Mouse (Mus musculus) cortical plate, adult 2 months (tissue): ENCODE measurements around the gene Shld1. TPM values are rescaled to one million over a fixed set of nuclear protein-coding genes. Genes with fewer than 3 reads are reported as not detected.

Source experiments
- H3K27ac ChIP-seq: fragments of 200-500 bp; 2 replicates; pipeline ENCODE4 v1.5.1; 2012; ENCODE audit warnings: low read length, control low read depth, inconsistent platforms; ENCODE audit not compliant: insufficient read depth
- H3K4me1 ChIP-seq: fragments of 200-500 bp; 2 replicates; pipeline ENCODE4 v1.6.1; 2011; ENCODE audit warnings: low read length; ENCODE audit not compliant: control insufficient read depth, insufficient read depth
- H3K4me3 ChIP-seq: fragments of 200-500 bp; 2 replicates; pipeline ENCODE4 v1.5.1; 2011; ENCODE audit warnings: mild to moderate bottlenecking, low read length, control low read depth; ENCODE audit not compliant: insufficient read depth
- CTCF ChIP-seq: fragments of 200-500 bp; IDR thresholded peaks from 2 replicates; pipeline ENCODE4 v1.5.1; 2011; ENCODE audit warnings: mild to moderate bottlenecking, control low read depth, low read length; ENCODE audit not compliant: insufficient read depth; ENCODE audit errors: extremely low read depth
- POLR2A ChIP-seq: fragments of 200-500 bp; IDR thresholded peaks from 2 replicates; pipeline ENCODE4 v1.6.1; 2011; ENCODE audit warnings: mild to moderate bottlenecking, low read length, control low read depth; ENCODE audit not compliant: insufficient read depth; ENCODE audit errors: extremely low read depth
- polyA plus RNA-seq: library from polyadenylated mRNA; depleted of rRNA; stranded (reverse); fragments of >200 nt; gene quantifications from 2 replicates; pipeline ENCODE4 v1.2.3, GENCODE M21; 2012

The Shld1 gene
- polyA plus RNA-seq, 1 experiment, result 21.7 TPM

DNA sequence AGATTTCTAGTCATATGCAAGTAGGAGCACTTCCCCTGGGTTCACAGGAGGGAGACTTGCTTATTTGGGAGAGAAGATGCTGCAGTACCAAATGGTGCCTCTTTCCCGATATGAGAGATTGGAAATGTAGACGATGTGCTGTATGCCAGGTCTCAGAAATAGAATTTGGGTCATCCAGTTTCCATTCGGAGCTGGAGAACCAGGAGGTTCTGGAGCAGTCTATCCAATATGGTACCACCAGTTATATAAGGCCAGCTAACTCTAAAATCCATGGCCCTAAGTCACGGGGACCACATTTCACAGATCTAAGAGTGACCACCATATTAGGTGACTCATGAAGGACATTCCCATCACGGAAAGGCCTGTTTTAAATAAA is 30.8 kb downstream of the Shld1 start:
- Histone ChIP-seq H3K4me1 (peaks cover 13% of the 10 kb centered on the region), H3K27ac (no peak overlapping the region), H3K4me3 (no peak overlapping the region)
- TF ChIP-seq CTCF, result no peak

DNA sequence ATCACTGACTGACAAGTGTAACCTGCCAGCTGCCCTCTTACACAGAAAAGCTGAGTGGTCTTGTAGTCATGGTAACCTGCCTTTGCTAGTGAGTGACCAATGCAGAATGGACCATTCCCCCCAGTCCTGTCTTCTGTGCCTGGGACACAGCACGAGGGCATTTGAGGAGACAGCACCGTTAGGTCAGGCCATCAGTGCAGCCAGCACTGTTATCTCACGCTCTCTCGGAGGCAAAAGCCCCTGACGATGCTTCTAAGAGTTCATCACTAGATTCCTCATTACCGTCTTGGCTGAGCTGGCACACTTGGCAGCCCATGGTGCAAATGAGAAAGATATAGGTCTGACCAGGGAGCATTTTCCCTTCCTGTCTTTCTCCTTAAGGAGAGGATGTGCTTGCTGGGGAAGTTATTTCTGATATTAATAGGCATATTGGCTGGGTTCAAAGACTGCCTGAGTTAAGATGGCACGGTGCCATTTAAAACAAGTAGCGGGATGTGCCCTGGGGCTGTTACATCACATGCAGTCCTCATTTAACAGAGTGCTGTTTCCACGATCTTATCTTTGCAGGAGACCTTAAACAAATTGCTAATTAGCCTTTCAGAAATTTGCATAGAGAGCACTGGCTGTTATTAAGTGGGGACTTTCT is 34.3 kb downstream of the Shld1 start:
- TF ChIP-seq CTCF (no peak), POLR2A (no peak)
- Histone ChIP-seq H3K4me3 (no peak overlapping the region), H3K4me1 (peaks cover 10% of the 10 kb centered on the region), H3K27ac (no peak overlapping the region)

DNA sequence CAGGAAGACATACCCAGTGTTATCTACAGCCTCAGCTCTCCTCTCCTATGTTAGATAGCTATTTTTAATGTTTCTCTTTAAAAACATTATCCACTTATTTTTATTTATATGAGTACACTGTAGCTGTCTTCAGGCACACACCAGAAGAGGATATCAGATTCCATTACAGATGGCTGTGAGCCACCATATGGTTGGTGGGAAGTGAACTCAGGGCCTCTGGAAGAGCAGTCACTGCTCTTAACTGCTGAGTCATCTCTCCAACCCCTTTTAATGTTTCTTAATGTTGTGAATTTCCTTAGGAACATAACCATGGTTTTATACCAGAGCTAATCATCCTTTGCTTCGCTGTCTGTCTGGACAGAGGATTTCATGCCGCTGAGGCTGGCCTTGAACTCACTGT is 35.1 kb downstream of the Shld1 start:
- H3K4me3 ChIP-seq, result no peak overlapping the region
- TF ChIP-seq CTCF, result no peak
- TF ChIP-seq POLR2A, result no peak
- no peak overlapping the region for H3K27ac ChIP-seq
- H3K4me1 ChIP-seq, result peaks cover 8% of the 10 kb centered on the region

DNA sequence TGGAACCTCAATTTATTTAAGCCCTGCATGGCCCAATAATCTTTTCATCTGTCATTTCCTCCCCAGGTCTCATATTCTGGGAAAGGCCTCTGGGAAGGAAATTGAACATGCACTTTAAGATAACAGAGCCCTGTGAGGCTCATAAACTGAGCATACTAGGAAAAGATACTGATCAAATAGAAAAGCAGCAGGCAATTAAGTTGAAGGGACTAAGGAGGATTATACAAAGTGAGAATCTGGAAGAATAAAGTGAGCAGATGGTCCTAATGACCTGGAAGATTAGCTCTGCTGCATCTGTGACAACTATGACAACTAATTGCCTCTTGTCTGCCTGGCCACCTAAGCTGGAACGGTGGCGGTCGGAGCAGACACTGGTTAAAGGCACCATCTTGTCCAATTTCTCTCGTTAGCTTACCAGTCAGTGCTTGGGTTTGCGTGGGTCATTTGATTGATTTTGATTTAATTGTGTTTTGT is 37.3 kb downstream of the Shld1 start:
- no peak overlapping the region for H3K4me3 ChIP-seq
- no peak overlapping the region for H3K27ac ChIP-seq
- peaks cover 6% of the 10 kb centered on the region for H3K4me1 ChIP-seq
- TF ChIP-seq POLR2A, result no peak
- no peak for TF ChIP-seq CTCF

DNA sequence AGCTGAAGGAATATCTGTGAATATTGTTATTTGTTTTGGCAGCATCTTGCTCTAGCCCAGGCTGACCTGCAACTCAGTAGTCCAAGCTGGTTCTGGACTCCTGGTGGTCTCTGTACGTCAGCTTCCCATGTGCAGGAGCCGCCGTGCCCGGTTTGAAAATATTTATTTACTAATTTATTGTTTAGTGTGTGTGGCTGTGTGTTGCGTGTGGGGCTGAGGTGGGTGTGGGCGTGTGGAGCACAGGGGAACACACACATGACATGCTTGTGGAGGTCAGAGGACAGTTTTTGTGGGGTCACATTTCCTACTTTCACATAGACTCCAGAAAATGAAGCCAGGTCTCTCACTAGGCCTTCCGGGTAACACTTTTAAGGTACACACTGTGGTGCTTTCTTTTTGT is 37.8 kb downstream of the Shld1 start:
- TF ChIP-seq CTCF (no peak), POLR2A (no peak)
- Histone ChIP-seq H3K4me1 (peaks cover 6% of the 10 kb centered on the region), H3K27ac (no peak overlapping the region), H3K4me3 (no peak overlapping the region)

DNA sequence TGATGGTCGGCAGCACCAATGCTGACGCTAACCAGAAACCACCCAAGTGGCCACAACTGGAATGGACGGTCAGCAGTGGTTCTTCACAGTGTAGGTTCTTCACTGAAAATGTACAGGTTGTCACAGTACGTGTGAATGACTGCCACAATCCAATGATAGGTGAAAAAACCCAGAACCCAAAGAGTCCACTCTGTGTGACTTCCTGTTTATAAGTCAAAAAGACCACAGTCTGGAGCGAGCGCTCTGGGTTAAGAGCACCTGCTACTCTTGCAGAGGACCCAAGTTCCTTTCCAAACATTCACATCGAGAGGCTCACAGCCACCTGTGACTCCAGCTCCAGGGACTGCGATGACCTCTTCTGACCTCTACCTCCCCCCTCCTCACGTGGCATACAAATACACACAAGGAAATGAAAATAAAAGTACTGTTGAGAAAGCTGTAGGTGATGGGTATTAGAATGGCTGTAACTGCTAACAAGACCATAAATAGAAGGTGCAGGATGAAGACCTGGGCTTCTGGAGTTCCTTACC is 38.7 kb downstream of the Shld1 start:
- H3K4me1 ChIP-seq, result peaks cover 4% of the 10 kb centered on the region
- H3K4me3 ChIP-seq, result no peak overlapping the region
- no peak overlapping the region for H3K27ac ChIP-seq
- TF ChIP-seq CTCF (no peak), POLR2A (no peak)

DNA sequence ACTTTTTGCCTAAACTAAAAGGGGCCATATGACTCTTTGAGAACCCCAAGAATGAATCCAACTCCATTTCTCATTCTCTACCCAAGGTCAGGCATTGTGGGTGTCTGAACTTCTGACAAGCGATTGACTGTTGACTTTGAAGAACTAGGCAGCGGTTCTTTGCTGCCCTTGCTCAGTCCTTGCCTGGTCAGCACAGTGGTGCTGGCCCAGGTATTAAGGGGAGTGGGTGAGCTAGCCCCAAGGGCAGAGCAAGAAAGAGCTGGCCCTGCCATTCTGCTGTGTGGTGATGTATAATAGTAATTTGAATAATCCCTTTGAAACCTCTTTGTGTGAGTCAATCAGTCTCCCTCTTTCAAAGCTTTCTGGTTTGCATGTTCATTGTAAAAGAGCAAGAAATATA is 39.4 kb downstream of the Shld1 start:
- no peak overlapping the region for H3K4me3 ChIP-seq
- H3K27ac ChIP-seq, result no peak overlapping the region
- no peak for TF ChIP-seq CTCF
- TF ChIP-seq POLR2A, result no peak
- H3K4me1 ChIP-seq, result peaks cover 2% of the 10 kb centered on the region; the same call in 1 of the 2 replicates

DNA sequence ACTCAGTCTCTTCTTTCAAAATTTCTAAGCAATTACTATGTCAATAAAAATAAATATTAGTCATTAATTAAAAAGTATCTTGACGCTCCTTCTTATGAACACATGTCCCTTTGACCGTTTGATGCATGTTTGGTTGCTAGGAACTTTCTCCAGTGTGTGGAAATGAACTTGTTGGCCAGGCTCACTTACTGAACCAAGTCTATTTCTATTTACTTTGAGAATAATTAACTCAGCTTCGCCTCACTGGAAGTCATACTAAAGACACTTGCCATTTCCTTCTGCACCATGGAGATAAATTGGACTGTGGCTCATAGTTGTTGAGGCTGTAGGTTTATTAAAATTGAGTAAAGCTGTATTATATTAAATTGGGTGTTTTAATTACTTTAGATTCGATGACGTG is 46.2 kb downstream of the Shld1 start:
- H3K4me3 ChIP-seq, result no peak overlapping the region
- no peak overlapping the region for H3K27ac ChIP-seq
- H3K4me1 ChIP-seq, result 0 out of 2 replicates have a peak, but pooled peaks cover 4% of the 10 kb centered on the region
- no peak for TF ChIP-seq POLR2A
- no peak for TF ChIP-seq CTCF

DNA sequence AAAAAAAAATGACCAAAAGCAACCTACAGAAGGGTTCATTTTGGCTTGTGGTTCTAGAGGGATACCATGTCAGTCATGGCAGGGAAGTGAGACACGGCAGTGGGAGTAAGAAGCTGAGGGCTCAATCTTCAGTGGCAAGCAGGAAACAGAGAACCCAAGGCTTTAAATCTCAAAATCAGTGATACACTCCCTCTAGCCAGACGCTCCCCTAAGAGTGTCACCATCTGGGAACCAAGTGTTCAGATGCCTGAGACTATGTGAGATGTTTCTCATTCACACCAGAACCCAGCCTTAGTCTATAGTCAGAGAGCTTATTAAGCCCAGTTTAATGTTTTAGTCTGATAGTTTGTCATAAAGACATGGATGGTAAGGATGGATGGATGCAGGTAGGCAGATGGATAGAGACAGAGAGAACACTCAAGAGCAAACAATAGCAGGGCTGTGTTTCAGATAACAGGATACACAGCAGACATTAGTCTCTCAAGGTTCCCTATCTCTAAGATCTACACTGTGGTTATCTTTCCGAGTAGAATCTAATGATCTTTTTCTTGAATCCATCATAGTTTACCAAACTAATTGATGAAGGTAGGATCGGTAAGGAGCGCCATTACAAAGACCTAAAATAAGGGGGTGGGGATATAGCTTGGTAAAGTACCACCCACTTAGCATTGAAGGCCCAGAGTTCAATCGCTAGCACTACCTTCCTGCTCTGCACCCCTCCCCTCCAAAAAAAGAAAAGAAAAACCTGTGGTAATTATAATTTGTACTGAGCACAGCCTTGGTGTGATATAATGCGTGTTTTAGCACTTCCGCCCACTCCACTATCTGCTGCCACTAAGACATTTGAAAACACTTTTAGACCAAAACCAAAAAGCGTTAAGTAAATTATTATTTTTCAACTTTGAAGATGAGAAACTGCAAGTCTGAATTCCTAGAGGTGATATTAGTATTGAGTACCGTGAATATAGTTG is 47.2 kb downstream of the Shld1 start:
- peaks cover 6% of the 10 kb centered on the region for H3K4me1 ChIP-seq
- H3K27ac ChIP-seq, result no peak overlapping the region
- H3K4me3 ChIP-seq, result no peak overlapping the region
- TF ChIP-seq CTCF (no peak), POLR2A (no peak)
